Mouse (Mus musculus): Measurements from ENCODE around the gene Zfp446.

GRCm38 (mm10) chr7:13010005-13010908 lies 32.6 kb downstream of the Zfp446 start, which contains the start of gene Zbtb45:
- TF ChIP-seq GATA1 (IDR thresholded peaks at IDR 0.05; ENCODE audit: low read length), result no peak
- TF ChIP-seq TAL1 (IDR thresholded peaks at IDR 0.05; ENCODE audit: low read length), result no peak
